Mouse (Mus musculus): ENCODE results near the gene Sardh. TPM values are rescaled to one million over a fixed set of nuclear protein-coding genes. Genes with fewer than 3 reads are reported as not detected.

Gene Sardh
- total and polyA plus RNA-seq, 3 experiments, result 0.13 TPM; not detected in 2

DNA sequence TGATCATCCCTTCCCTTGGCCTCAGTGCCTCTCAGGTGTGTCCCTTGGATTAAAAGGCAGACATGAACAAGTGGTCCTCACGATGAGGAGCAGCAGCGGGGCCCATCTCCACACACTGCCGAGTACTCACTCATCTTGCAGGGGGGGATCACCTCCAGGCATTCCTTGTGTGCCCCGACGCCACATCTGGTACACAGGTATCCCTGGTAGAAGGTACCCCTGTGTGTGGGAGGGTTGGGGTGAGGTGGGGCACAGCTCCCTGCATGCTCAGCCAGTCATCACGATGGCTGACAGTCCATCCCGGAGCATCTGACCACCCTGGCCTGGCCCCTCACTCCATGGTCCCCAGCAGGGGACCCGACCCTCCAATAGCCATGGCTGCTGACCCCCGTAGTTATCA is 33.6 kb upstream of the Sardh start:
- TF ChIP-seq MAZ (IDR thresholded peaks at IDR 0.05; ENCODE audit: low read depth, low read length) (no peak), CHD1 (IDR thresholded peaks at IDR 0.05; ENCODE audit: low read depth, low read length) (no peak), USF1 (IDR thresholded peaks at IDR 0.05; ENCODE audit: low read depth, low read length) (no peak), NRF1 (IDR thresholded peaks at IDR 0.05; ENCODE audit: low read depth, low read length) (no peak), PAX5 (IDR thresholded peaks at IDR 0.05; ENCODE audit: low read length) (no peak), JUN (IDR thresholded peaks at IDR 0.05; ENCODE audit: insufficient read depth, low read depth, low read length) (no peak), ZNF384 (IDR thresholded peaks at IDR 0.05; ENCODE audit: low read depth, low read length) (no peak), MAFK (IDR thresholded peaks at IDR 0.05; ENCODE audit: insufficient replicate concordance, low read length) (no peak), NELFE (IDR thresholded peaks at IDR 0.05; ENCODE audit: low read depth, low read length) (no peak), BHLHE40 (IDR thresholded peaks at IDR 0.05; ENCODE audit: low read depth, low read length) (no peak), JUND (conservative IDR thresholded peaks at IDR 0.05; ENCODE audit: low read depth, low read length) (no peak), ZKSCAN1 (IDR thresholded peaks at IDR 0.05; ENCODE audit: borderline replicate concordance, low read depth, low read length) (no peak), SIN3A (IDR thresholded peaks at IDR 0.05; ENCODE audit: low read length) (no peak), IRF4 (IDR thresholded peaks at IDR 0.05; ENCODE audit: low read depth, low read length) (no peak)
- H3K27me3 ChIP-seq (replicated peaks), result no peaks in the 10 kb centered on the region
- in situ Hi-C loops (cut with MboI; ENCODE audit: low pct_ligation_motif_present, low pct_unique_long_range_greater_than_20kb, low sequenced_read_pairs) (loop anchor here (5.0 to 25.0 kb wide), 2 partner anchors 141 to 456 kb away; no protein-coding TSS in a partner anchor), dilution Hi-C loops (cut with MboI; ENCODE audit: extremely low pct_ligation_motif_present, extremely low pct_unique_long_range_greater_than_20kb, low sequenced_read_pairs) (no loop called here)
- no peak overlapping the region for H3K9ac ChIP-seq (ENCODE audit: insufficient read depth, low read depth)
- no peak overlapping the region for H3K27ac ChIP-seq (ENCODE audit: insufficient read depth, low read depth)
- H3K4me2 ChIP-seq (ENCODE audit: insufficient read depth, low read depth, poor library complexity, severe bottlenecking), result no peak overlapping the region
- no peaks in the 10 kb centered on the region for H3K4me1 ChIP-seq (ENCODE audit: control insufficient read depth in 1 of 2, insufficient read depth in 2 of 2)
- H3K9me3 ChIP-seq (replicated peaks; ENCODE audit: low read length), result no peaks in the 10 kb centered on the region
- DNase-seq (ENCODE audit: extremely low read depth), result no peak
- H3K4me3 ChIP-seq (replicated peaks in 1 of 3; ENCODE audit: low read depth in 2 of 3, low read length in 2 of 3, poor library complexity in 1 of 3), result no peak overlapping the region
- H3K36me3 ChIP-seq (replicated peaks in 1 of 2; ENCODE audit: control insufficient read depth in 1 of 2, insufficient read depth in 1 of 2, low read length in 1 of 2), result peaks cover 93 to 98% of the 10 kb centered on the region in 2 experiments
- H3K79me2 ChIP-seq (replicated peaks; ENCODE audit: control insufficient read depth, extremely low read depth, insufficient read depth, poor library complexity, severe bottlenecking), result no peaks in the 10 kb centered on the region

DNA sequence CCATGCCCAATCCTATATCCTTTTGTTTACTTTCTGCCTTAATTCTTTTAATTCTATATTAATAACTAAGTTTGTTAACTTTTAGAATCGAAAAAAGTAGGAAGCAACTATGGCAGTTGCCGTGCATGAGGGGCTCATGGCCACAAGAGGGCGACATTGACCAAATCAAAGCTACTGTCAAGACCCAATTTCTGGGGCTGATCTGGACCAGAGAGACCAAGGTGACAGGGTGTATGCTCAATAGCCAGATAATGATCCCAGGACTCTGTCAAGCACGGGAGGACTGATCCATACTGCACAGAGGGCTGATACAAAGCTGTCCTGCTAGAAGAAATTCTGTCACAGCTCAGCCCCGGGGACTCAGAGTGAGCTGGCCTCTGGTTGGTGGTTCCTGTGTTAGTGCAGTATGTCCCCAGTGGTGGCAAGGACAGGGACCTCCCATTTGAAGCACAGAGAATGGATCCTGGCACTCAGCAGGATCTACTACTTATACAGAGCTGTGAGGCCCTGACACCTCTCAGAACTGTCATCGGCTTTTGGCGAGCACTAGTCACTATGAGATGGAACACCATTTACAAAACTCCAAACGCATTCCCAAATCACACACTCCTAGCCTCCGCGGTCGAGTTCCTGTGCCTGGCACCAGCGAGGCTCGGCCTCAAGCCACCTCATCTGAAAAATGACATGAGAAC is 32.9 kb upstream of the Sardh start:
- Histone ChIP-seq H3K36me3 (replicated peaks in 1 of 2; ENCODE audit: control insufficient read depth in 1 of 2, insufficient read depth in 1 of 2, low read length in 1 of 2) (peaks cover 93 to 97% of the 10 kb centered on the region in 2 experiments), H3K9ac (ENCODE audit: insufficient read depth, low read depth) (no peak overlapping the region), H3K4me1 (ENCODE audit: control insufficient read depth in 1 of 2, insufficient read depth in 2 of 2) (no peaks in the 10 kb centered on the region), H3K4me2 (ENCODE audit: insufficient read depth, low read depth, poor library complexity, severe bottlenecking) (no peak overlapping the region), H3K27ac (ENCODE audit: insufficient read depth, low read depth) (no peak overlapping the region), H3K9me3 (replicated peaks; ENCODE audit: low read length) (no peaks in the 10 kb centered on the region), H3K27me3 (replicated peaks) (no peaks in the 10 kb centered on the region), H3K79me2 (replicated peaks; ENCODE audit: control insufficient read depth, extremely low read depth, insufficient read depth, poor library complexity, severe bottlenecking) (no peaks in the 10 kb centered on the region), H3K4me3 (replicated peaks in 1 of 3; ENCODE audit: low read depth in 2 of 3, low read length in 2 of 3, poor library complexity in 1 of 3) (no peak overlapping the region)
- DNase-seq (ENCODE audit: extremely low read depth), result peak; percentile 73
- TF ChIP-seq ZC3H11A (IDR thresholded peaks at IDR 0.05; ENCODE audit: low read depth, low read length) (peak; percentile 64), ELF1 (IDR thresholded peaks at IDR 0.05; ENCODE audit: low read depth, low read length) (no peak), CTCF (conservative IDR thresholded peaks at IDR 0.05 in 1 of 2, IDR thresholded peaks at IDR 0.05 in 1 of 2; ENCODE audit: low read depth in 2 of 2, low read length in 2 of 2) (peak; percentile 64 to 88), NELFE (IDR thresholded peaks at IDR 0.05; ENCODE audit: low read depth, low read length) (no peak), RAD21 (IDR thresholded peaks at IDR 0.05; ENCODE audit: low read depth, low read length) (peak; percentile 87), SMC3 (IDR thresholded peaks at IDR 0.05; ENCODE audit: low read depth, low read length) (peak; percentile 90)
- dilution Hi-C loops (cut with MboI; ENCODE audit: extremely low pct_ligation_motif_present, extremely low pct_unique_long_range_greater_than_20kb, low sequenced_read_pairs) (no loop called here), in situ Hi-C loops (cut with MboI; ENCODE audit: low pct_ligation_motif_present, low pct_unique_long_range_greater_than_20kb, low sequenced_read_pairs) (loop anchor here (5.0 to 25.0 kb wide), 2 partner anchors 141 to 456 kb away; no protein-coding TSS in a partner anchor)
